Mouse (Mus musculus) WW6 (cell line): ENCODE measurements at regions not wholly inside any gene's neighbourhood (a gene's known extent, or its start where the extent isn't known, plus 50 kb on each side); places are given as distances from the start of the nearest gene placed in this dataset.
A peak's percentile ranks its signal among the peaks of the same experiment; 100 is the strongest.

Experiments
- DNase-seq: peaks from one replicate; pipeline ENCODE4 v3.0.0-alpha.2; 2013; ENCODE audit warnings: low read depth, low spot score

DNA sequence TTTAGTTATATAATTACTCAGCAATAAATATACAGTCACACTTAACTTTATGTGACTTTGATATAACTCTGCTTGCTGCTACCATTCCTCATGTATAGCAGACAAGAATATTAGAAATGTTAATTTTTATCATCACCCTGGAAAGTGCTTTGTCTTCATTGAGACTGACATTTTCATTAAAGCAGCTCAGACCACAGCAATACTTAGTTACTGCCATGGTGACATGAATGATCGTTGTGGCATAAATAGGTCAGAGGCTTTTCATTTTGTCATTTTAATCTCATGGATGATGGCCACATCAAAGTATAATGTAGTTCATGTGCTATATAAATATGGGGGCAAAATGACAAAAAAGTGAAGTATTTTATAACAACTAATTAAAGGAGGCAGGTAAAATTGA is 498.1 kb downstream of the Slc22a22 start:
- DNase-seq, result no peak

DNA sequence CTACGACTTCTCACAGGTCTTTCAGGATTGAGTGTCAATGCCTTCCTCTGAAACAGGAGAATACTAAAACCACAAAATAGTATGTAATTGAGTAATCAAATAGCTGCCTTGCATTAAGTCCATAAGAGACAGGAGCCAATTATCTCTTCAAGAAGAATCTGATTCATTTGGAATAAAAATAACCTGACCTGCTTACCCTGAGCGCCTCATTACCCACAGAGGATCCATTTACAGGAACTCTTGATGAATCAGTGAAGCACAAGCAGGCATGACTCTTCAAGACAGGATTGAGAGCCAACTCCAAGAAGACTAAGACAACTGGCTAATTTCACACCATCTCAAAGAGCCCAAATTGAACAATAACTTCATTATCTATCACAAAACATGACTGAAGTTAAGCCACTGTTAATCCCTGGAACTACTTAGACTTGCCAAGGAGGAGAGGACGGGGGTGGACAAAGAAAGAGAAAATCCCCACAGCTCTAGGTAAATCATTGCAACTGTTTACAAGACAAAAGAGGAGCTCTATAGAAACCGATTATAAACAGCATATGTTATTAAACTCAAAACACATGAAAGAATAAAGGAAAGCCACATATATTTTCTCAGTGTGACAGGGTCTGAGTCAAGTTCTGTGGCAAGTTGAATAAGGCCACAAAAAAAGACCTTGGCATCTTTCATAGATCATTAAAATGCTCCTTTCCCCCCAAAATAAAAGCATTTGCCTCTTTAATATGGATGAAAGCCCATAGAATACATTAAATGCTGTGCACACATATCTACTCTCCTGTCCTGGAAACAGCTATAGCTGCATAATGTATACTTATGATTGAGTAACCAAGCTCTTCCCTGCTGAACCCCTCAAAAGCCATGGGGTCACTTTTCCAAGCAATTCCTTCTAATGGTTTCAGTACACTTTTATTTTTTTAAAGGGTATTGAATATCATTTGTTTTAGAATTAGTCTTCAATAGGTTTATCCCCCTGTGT is 501.7 kb downstream of the Slc22a22 start:
- DNase-seq, result no peak

GRCm38 (mm10) chr15:56970140-56970539 is 507.3 kb downstream of the Slc22a22 start:
- DNase-seq, result no peak

- DNase-seq, result no peak
Observed at GRCm38 (mm10) chr15:56956356-56956755, 521.1 kb downstream of the Slc22a22 start.

DNA sequence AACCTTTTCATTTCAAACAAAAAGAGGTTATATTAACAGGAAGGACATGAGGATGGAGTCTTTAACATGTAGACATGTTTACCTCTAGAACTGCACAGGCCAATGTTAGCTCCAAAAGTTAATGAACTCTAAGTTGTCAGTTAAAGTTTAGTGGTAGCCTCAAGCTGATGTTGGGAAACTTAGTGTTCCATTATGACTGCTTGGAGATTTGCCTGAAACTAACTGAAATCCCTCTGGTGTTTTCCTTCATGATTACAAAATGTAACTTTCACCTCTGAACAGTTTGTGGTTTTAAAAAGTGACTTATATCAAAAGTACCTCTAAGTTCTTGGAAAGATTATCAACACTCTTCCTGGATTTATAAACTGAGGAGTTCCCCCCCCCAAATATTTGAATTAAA is 525.2 kb downstream of the Slc22a22 start:
- DNase-seq, result no peak

DNA sequence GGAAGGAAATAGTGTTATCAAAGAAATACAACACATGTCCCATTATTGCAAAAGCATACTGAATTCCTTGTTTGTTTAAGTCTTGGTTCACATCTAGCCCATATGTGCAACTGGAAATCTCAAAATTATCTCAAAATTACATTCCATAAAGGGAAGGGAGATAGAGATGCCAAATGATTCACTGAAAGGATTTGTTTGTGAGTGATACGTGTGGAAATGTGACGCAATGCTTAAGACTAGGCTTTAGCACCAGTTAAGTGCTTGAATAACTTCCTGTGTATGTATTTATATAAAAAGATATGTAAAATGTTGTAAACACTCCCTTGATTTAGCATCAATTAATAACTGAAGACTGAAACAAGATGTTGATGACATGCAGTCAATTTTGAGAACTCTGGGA is 526.6 kb downstream of the Slc22a22 start:
- no peak for DNase-seq

GRCm38 (mm10) chr15:56940891-56941290 is 536.5 kb downstream of the Slc22a22 start:
- no peak for DNase-seq

- no peak for DNase-seq
Observed at GRCm38 (mm10) chr15:56896553-56896952, 580.9 kb downstream of the Slc22a22 start.

DNA sequence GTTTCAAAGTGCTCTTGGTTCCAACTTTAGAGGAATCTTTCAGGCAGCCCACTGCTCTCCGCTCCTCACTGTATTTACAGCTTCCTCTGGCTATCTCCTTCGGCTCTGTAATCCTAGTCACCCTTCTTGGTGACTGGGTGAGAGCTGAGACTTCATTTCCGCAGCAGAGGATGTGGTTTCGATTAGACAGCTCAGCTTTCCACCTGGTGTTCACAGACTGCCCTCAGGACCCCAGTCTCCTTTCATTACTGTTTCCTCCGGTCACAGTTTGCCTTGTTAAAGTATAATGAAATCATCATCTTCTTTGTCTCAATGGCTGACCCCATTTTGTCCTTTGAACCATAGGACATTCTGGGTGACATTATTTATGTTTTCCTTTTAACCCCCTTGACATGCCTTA is 595.9 kb downstream of the Slc22a22 start:
- no peak for DNase-seq

GRCm38 (mm10) chr15:56865879-56866278 is 611.5 kb downstream of the Slc22a22 start:
- no peak for DNase-seq

DNA sequence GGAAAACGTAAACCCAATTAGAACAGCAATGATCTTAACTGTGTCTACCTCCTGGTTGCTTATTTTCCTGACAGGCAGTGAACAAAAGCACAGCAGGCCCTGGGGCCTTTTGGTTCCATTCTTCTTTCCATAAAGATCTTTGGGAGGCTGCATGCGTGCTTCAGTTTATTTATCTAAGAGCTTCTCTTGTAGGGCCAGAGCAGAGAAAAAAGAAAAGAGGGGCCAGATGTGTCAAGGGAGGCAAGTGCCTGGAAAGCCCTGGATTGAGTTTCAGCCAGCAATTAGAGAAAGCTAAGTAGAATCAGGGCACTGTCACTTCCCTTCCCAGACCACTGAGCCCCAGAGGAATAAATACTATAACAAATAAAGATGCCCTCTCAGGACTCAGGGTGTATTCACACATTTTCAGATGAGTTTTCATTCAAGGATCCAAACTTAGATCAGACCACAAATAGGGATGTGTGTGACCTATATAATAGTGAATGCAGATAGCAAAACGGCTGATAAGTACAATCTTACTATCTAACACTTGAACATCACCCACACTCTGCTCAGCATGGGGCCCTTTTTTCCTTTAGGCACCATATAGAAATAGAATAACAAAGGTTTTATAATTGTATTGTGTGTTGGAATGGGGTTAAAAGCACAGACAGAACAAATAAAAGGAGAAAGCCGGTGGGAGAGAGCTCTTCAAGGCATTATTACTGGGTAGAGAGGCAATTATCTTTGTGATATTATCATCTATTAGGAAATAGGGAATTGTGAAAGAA is 612.2 kb downstream of the Slc22a22 start:
- DNase-seq, result no peak

- no peak for DNase-seq
Observed at GRCm38 (mm10) chr15:56858627-56859334, 618.6 kb downstream of the Slc22a22 start.

GRCm38 (mm10) chr15:56858134-56858533 is 619.3 kb downstream of the Slc22a22 start:
- no peak for DNase-seq

GRCm38 (mm10) chr15:56856057-56856456 is 621.4 kb downstream of the Slc22a22 start:
- peak; percentile 28 for DNase-seq

GRCm38 (mm10) chr15:56853106-56853505 is 624.3 kb downstream of the Slc22a22 start:
- no peak for DNase-seq

DNA sequence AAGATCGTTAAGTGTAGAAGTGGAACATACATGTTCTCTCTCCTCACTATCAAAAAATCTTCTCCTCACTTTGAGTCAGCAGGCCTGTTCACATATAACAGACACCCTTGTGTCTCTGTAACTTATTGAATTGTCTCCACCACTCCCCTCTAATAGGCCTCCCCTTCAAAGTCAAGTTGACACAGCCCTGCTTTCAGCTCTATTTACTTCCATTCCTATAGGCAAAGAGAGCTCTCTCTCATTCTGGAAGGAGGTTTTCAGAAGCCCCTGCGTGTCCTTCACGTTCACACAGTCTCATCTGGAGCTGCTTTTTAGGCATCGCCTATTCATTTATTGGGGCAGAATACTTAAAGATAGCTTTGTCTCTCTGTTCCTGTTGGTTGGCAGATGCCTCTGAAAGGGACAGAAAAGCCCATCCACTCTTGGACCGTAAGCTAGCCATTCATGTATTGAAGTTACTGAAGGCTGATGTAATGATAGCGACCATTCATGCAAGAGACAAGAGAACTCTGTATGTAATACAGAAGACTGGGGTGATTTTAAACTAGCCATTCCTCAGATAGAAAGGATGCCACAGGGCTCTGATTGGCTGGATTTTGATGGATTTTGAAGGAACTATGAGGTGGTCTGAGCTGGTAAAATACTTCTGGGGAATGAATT is 629.8 kb downstream of the Slc22a22 start:
- DNase-seq, result no peak

- no peak for DNase-seq
Observed at GRCm38 (mm10) chr15:56844574-56844973, 632.9 kb downstream of the Slc22a22 start.

GRCm38 (mm10) chr15:56841516-56841915 is 635.9 kb downstream of the Slc22a22 start:
- DNase-seq, result no peak

GRCm38 (mm10) chr15:56837292-56837691 is 640.1 kb downstream of the Slc22a22 start:
- no peak for DNase-seq

GRCm38 (mm10) chr15:56834621-56835020 is 642.8 kb downstream of the Slc22a22 start:
- DNase-seq, result no peak

- DNase-seq, result no peak
Observed at GRCm38 (mm10) chr15:56832666-56833065, 644.8 kb downstream of the Slc22a22 start.
